Mouse (Mus musculus) mouse embryonic stem cell (cell line): ENCODE results near the gene Kat2a.

Experiments used
- in situ Hi-C, 2 experiments: fragments of 300-500 bp; cut with MboI; formaldehyde crosslinking; loops; 1 replicate in 1 of 2; 3 replicates in 1 of 2; pipeline ENCODE4 v1.14.3; 2019 to 2020; ENCODE audit warnings: low sequenced_read_pairs in 2 of 2, low pct_unique_long_range_greater_than_20kb in 1 of 2, mixed read lengths in 1 of 2; ENCODE audit not compliant: unreplicated experiment in 1 of 2

Gene Kat2a

GRCm38 (mm10) chr11:100737105-100737733 is 25.0 kb upstream of the Kat2a start:
- in situ Hi-C loops: no loop called here

GRCm38 (mm10) chr11:100736746-100737080 is 24.4 kb upstream of the Kat2a start:
- in situ Hi-C loops: no loop called here

- in situ Hi-C loops: no loop called here
Observed at GRCm38 (mm10) chr11:100735954-100736745, 23.9 kb upstream of the Kat2a start.

GRCm38 (mm10) chr11:100735134-100735865 is 23.0 kb upstream of the Kat2a start:
- in situ Hi-C loops: no loop called here

GRCm38 (mm10) chr11:100730477-100731205 is 18.4 kb upstream of the Kat2a start:
- in situ Hi-C loops: no loop called here

- in situ Hi-C loops: no loop called here
Observed at GRCm38 (mm10) chr11:100729976-100730375, 17.7 kb upstream of the Kat2a start.

GRCm38 (mm10) chr11:100728601-100729000 is 16.3 kb upstream of the Kat2a start:
- in situ Hi-C loops: no loop called here

- in situ Hi-C loops: no loop called here
Observed at GRCm38 (mm10) chr11:100727201-100727600, 14.9 kb upstream of the Kat2a start.

- in situ Hi-C loops: no loop called here
Observed at GRCm38 (mm10) chr11:100724919-100725512, 12.8 kb upstream of the Kat2a start.

- in situ Hi-C loops: no loop called here
Observed at GRCm38 (mm10) chr11:100722493-100723028, 10.3 kb upstream of the Kat2a start.

GRCm38 (mm10) chr11:100721776-100722492 is 9.7 kb upstream of the Kat2a start:
- in situ Hi-C loops: no loop called here

- in situ Hi-C loops: no loop called here
Observed at GRCm38 (mm10) chr11:100721254-100721653, 9.0 kb upstream of the Kat2a start.

- in situ Hi-C loops: no loop called here
Observed at GRCm38 (mm10) chr11:100720345-100720744, 8.1 kb upstream of the Kat2a start.

- in situ Hi-C loops: no loop called here
Observed at GRCm38 (mm10) chr11:100719893-100720292, 7.6 kb upstream of the Kat2a start.

GRCm38 (mm10) chr11:100719312-100719711 is 7.0 kb upstream of the Kat2a start:
- in situ Hi-C loops: no loop called here

GRCm38 (mm10) chr11:100718866-100719265 is 6.6 kb upstream of the Kat2a start:
- in situ Hi-C loops: no loop called here

- in situ Hi-C loops: no loop called here
Observed at GRCm38 (mm10) chr11:100718462-100718861, 6.2 kb upstream of the Kat2a start.

- in situ Hi-C loops: no loop called here
Observed at GRCm38 (mm10) chr11:100716649-100717048, 4.4 kb upstream of the Kat2a start.
